Mouse (Mus musculus) lung, postnatal 0 days (tissue): ENCODE data around the gene Zfp273.

Source experiments
- CTCF ChIP-seq: IDR thresholded peaks from 2 replicates; pipeline ENCODE4 v1.5.1; 2016; ENCODE audit warnings: antibody characterized with exemption, mild to moderate bottlenecking
- EP300 ChIP-seq: IDR thresholded peaks from 2 replicates; pipeline ENCODE4 v1.6.1; 2016; ENCODE audit warnings: antibody characterized with exemption, mild to moderate bottlenecking, control low read depth

DNA sequence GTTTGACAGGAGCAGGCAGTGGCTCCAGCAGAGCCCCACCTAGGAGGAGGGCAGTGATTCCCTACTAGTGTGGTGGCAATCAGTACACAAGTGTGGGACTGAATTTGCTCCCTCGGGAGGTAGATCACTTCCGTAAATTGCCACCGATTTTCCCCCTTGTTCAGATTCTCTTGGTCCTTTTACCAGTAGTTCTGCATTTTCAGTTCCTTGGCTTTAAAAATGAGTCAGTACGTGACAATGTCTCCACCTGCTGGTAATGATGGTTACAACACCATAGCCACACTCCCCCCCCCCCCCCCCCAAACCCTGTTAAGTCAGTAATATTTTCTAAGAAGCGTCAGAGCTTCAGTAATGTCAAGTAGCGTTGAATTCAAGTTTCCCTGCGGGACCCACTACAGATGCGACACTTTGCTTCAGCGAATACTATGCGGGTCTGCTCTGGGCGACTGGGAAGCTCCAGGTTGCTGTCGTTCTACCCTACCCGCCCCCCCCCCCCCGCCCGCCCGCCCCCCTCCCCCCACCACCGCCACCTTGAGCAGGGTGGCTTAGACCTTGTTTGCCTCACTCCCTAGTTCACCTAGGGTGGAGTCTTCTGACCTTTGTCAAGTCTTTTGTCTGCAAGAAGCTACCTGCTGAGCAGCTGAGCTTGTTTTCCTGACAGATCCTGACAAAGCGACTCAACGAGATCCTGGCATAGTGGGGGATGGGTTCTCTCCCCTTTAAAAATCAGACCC is 30.7 kb downstream of the Zfp273 start:
- peak; percentile 75 for TF ChIP-seq CTCF
- no peak for TF ChIP-seq EP300
